Mouse (Mus musculus) liver, adult 2 months (tissue): ENCODE results near the gene Znrf3.

Experiments used
- CTCF ChIP-seq: fragments of 200-500 bp; IDR thresholded peaks from 2 replicates; pipeline ENCODE4 v1.5.1; 2011; ENCODE audit warnings: low read depth, low read length, control low read depth
- POLR2A ChIP-seq: fragments of 200-500 bp; IDR thresholded peaks from 2 replicates; pipeline ENCODE4 v1.6.1; 2011; ENCODE audit warnings: low read length, control low read depth; ENCODE audit not compliant: insufficient read depth; ENCODE audit errors: extremely low read depth

GRCm38 (mm10) chr11:5244749-5245130 is 199.9 kb downstream of the Znrf3 start:
- no peak for TF ChIP-seq POLR2A
- TF ChIP-seq CTCF = no peak
